Mouse (Mus musculus): ENCODE results near the gene Rbfox3. TPM values are rescaled to one million over a fixed set of nuclear protein-coding genes. Genes with fewer than 3 reads are reported as not detected.

Rbfox3 gene
- polyA plus RNA-seq, 2 experiments, result 0.08 to 0.17 TPM

- peaks cover 49% of the 10 kb centered on the region for H3K27me3 ChIP-seq (ENCODE audit: control insufficient read depth, insufficient read depth, low read length)
- no peaks in the 10 kb centered on the region for H3K36me3 ChIP-seq (replicated peaks; ENCODE audit: control insufficient read depth, insufficient read depth, low read depth)
- H3K4me3 ChIP-seq (ENCODE audit: insufficient read depth in 1 of 2, low read depth in 2 of 2, low read length in 2 of 2), result no peak overlapping the region
- DNase-seq (ENCODE audit: low read depth in 3 of 3, low spot score in 3 of 3) (no peak), ATAC-seq (ENCODE audit: insufficient read depth) (no peak)
- no peaks in the 10 kb centered on the region for H3K9me3 ChIP-seq (ENCODE audit: control insufficient read depth, low read length)
- no peak overlapping the region for H3K9ac ChIP-seq (replicated peaks)
- TF ChIP-seq EP300 (IDR thresholded peaks at IDR 0.05; ENCODE audit: low read depth) (no peak), CTCF (IDR thresholded peaks at IDR 0.05; ENCODE audit: low read depth) (no peak)
- no peak overlapping the region for H3K27ac ChIP-seq
- WGBS (ENCODE audit: insufficient replicate concordance), result 4% methylated on average over 12 of the region's 13 CpGs
- no peaks in the 10 kb centered on the region for H3K4me1 ChIP-seq (replicated peaks; ENCODE audit: control insufficient read depth in 2 of 2, insufficient read depth in 2 of 2, low read length in 1 of 2)
- H3K4me2 ChIP-seq (ENCODE audit: low read depth), result no peak overlapping the region
Measured at GRCm38 (mm10) chr11:118909814-118910201, 1.6 kb downstream of the Rbfox3 start.

GRCm38 (mm10) chr11:118908981-118909813 is 2.2 kb downstream of the Rbfox3 start:
- no peak overlapping the region for H3K4me3 ChIP-seq (ENCODE audit: insufficient read depth in 1 of 2, low read depth in 2 of 2, low read length in 2 of 2)
- H3K9ac ChIP-seq (replicated peaks), result no peak overlapping the region
- WGBS (ENCODE audit: insufficient replicate concordance), result 2% methylated on average over 66 of the region's 90 CpGs
- DNase-seq (ENCODE audit: low read depth in 3 of 3, low spot score in 3 of 3) (no peak), ATAC-seq (ENCODE audit: insufficient read depth) (no peak)
- H3K4me2 ChIP-seq (ENCODE audit: low read depth), result no peak overlapping the region
- H3K4me1 ChIP-seq (replicated peaks; ENCODE audit: control insufficient read depth in 2 of 2, insufficient read depth in 2 of 2, low read length in 1 of 2), result no peaks in the 10 kb centered on the region
- H3K9me3 ChIP-seq (ENCODE audit: control insufficient read depth, low read length), result no peaks in the 10 kb centered on the region
- no peak overlapping the region for H3K27ac ChIP-seq
- TF ChIP-seq CTCF (IDR thresholded peaks at IDR 0.05; ENCODE audit: low read depth) (no peak), EP300 (IDR thresholded peaks at IDR 0.05; ENCODE audit: low read depth) (no peak)
- peaks cover 49% of the 10 kb centered on the region for H3K27me3 ChIP-seq (ENCODE audit: control insufficient read depth, insufficient read depth, low read length)
- H3K36me3 ChIP-seq (replicated peaks; ENCODE audit: control insufficient read depth, insufficient read depth, low read depth), result no peaks in the 10 kb centered on the region

- no peak overlapping the region for H3K4me3 ChIP-seq (ENCODE audit: insufficient read depth in 1 of 2, low read depth in 2 of 2, low read length in 2 of 2)
- TF ChIP-seq CTCF (IDR thresholded peaks at IDR 0.05; ENCODE audit: low read depth) (no peak), EP300 (IDR thresholded peaks at IDR 0.05; ENCODE audit: low read depth) (no peak)
Measured at GRCm38 (mm10) chr11:118908431-118908980, 2.9 kb downstream of the Rbfox3 start.

GRCm38 (mm10) chr11:118907471-118908401 is 3.7 kb downstream of the Rbfox3 start:
- no peak overlapping the region for H3K4me3 ChIP-seq (ENCODE audit: insufficient read depth in 1 of 2, low read depth in 2 of 2, low read length in 2 of 2)
- H3K4me1 ChIP-seq (replicated peaks; ENCODE audit: control insufficient read depth in 2 of 2, insufficient read depth in 2 of 2, low read length in 1 of 2), result no peaks in the 10 kb centered on the region
- no peak for ATAC-seq (ENCODE audit: insufficient read depth)
- H3K9ac ChIP-seq (replicated peaks), result no peak overlapping the region
- WGBS (ENCODE audit: insufficient replicate concordance), result 5% methylated on average over 43 of the region's 43 CpGs
- H3K4me2 ChIP-seq (ENCODE audit: low read depth), result no peak overlapping the region
- peaks cover 49% of the 10 kb centered on the region for H3K27me3 ChIP-seq (ENCODE audit: control insufficient read depth, insufficient read depth, low read length)
- no peaks in the 10 kb centered on the region for H3K9me3 ChIP-seq (ENCODE audit: control insufficient read depth, low read length)
- H3K36me3 ChIP-seq (replicated peaks; ENCODE audit: control insufficient read depth, insufficient read depth, low read depth), result no peaks in the 10 kb centered on the region
- no peak overlapping the region for H3K27ac ChIP-seq
- TF ChIP-seq CTCF (IDR thresholded peaks at IDR 0.05; ENCODE audit: low read depth), result no peak
- no peak for TF ChIP-seq EP300 (IDR thresholded peaks at IDR 0.05; ENCODE audit: low read depth)
- no peak for DNase-seq (ENCODE audit: low read depth in 3 of 3, low spot score in 3 of 3)

More at GRCm38 (mm10) chr11:118908431-118908980, 2.9 kb downstream of the Rbfox3 start:
- H3K27me3 ChIP-seq (ENCODE audit: control insufficient read depth, insufficient read depth, low read length), result peaks cover 49% of the 10 kb centered on the region
- H3K9ac ChIP-seq (replicated peaks), result no peak overlapping the region
- no peaks in the 10 kb centered on the region for H3K4me1 ChIP-seq (replicated peaks; ENCODE audit: control insufficient read depth in 2 of 2, insufficient read depth in 2 of 2, low read length in 1 of 2)
- no peaks in the 10 kb centered on the region for H3K36me3 ChIP-seq (replicated peaks; ENCODE audit: control insufficient read depth, insufficient read depth, low read depth)
- no peak overlapping the region for H3K4me2 ChIP-seq (ENCODE audit: low read depth)
- H3K9me3 ChIP-seq (ENCODE audit: control insufficient read depth, low read length), result no peaks in the 10 kb centered on the region
- DNase-seq (ENCODE audit: low read depth in 3 of 3, low spot score in 3 of 3) (no peak), ATAC-seq (ENCODE audit: insufficient read depth) (no peak)
- no peak overlapping the region for H3K27ac ChIP-seq
- WGBS (ENCODE audit: insufficient replicate concordance), result 3% methylated on average over 47 of the region's 52 CpGs

Measured in liver, embryonic 14.5 days (tissue).